Mouse (Mus musculus): ENCODE results near the gene C130026I21Rik.
A peak's percentile ranks its signal among the peaks of the same experiment; 100 is the strongest.
"Not testable (repeated sequence)": the region's sequence is repeated elsewhere in the genome, so short reads cannot be mapped to it uniquely, and the experiment has no call there.

C130026I21Rik gene

GRCm38 (mm10) chr1:85270466-85270865, at the start of gene C130026I21Rik:
Gene C130026I21Rik, minus strand, starts transcription at chr1:85270566.
- DNase-seq: not testable (repeated sequence)

GRCm38 (mm10) chr1:85287063-85287462, 16.7 kb upstream of the C130026I21Rik start:
- DNase-seq: peak; percentile 20 to 24

- DNase-seq: not testable (repeated sequence)
Observed at GRCm38 (mm10) chr1:85276421-85276820, 6.1 kb upstream of the C130026I21Rik start.

GRCm38 (mm10) chr1:85258634-85259033, 11.7 kb downstream of the C130026I21Rik start:
- peak; percentile 11 for DNase-seq

- not testable (repeated sequence) for DNase-seq
Observed at GRCm38 (mm10) chr1:85255217-85255616, 15.1 kb downstream of the C130026I21Rik start.

GRCm38 (mm10) chr1:85251211-85251610, 19.2 kb downstream of the C130026I21Rik start:
- not testable (repeated sequence) for DNase-seq

- not testable (repeated sequence) for DNase-seq
Observed at GRCm38 (mm10) chr1:85248985-85249384, 21.4 kb downstream of the C130026I21Rik start.

GRCm38 (mm10) chr1:85246776-85247460, 23.4 kb downstream of the C130026I21Rik start:
- DNase-seq: not testable (repeated sequence)

GRCm38 (mm10) chr1:85246266-85246665, 24.1 kb downstream of the C130026I21Rik start:
- DNase-seq: not testable (repeated sequence)

GRCm38 (mm10) chr1:85244941-85245340, 25.4 kb downstream of the C130026I21Rik start:
- DNase-seq: not testable (repeated sequence)

GRCm38 (mm10) chr1:85243023-85243422, 27.3 kb downstream of the C130026I21Rik start:
- not testable (repeated sequence) for DNase-seq

GRCm38 (mm10) chr1:85239018-85239775, 31.2 kb downstream of the C130026I21Rik start:
- peak in 1 of 2 experiments; percentile 1 for DNase-seq

GRCm38 (mm10) chr1:85206531-85206930, 63.8 kb downstream of the C130026I21Rik start:
- not testable (repeated sequence) for DNase-seq

GRCm38 (mm10) chr1:85199523-85199922, 70.8 kb downstream of the C130026I21Rik start:
- not testable (repeated sequence) for DNase-seq

- not testable (repeated sequence) for DNase-seq
Observed at GRCm38 (mm10) chr1:85198647-85199350, 71.6 kb downstream of the C130026I21Rik start.

- DNase-seq: not testable (repeated sequence)
Observed at GRCm38 (mm10) chr1:85196732-85197131, 73.6 kb downstream of the C130026I21Rik start.

GRCm38 (mm10) chr1:85193761-85194160, 76.6 kb downstream of the C130026I21Rik start:
- DNase-seq: not testable (repeated sequence)

GRCm38 (mm10) chr1:85181981-85182380, 88.4 kb downstream of the C130026I21Rik start:
- DNase-seq: not testable (repeated sequence)

- DNase-seq: not testable (repeated sequence)
Observed at GRCm38 (mm10) chr1:85178971-85179370, 91.4 kb downstream of the C130026I21Rik start.

GRCm38 (mm10) chr1:85162841-85163240, 107.5 kb downstream of the C130026I21Rik start:
- not testable (repeated sequence) for DNase-seq

GRCm38 (mm10) chr1:85155151-85155550, 115.2 kb downstream of the C130026I21Rik start:
- DNase-seq: not testable (repeated sequence)

GRCm38 (mm10) chr1:85133671-85134070, 136.7 kb downstream of the C130026I21Rik start:
- not testable (repeated sequence) for DNase-seq

GRCm38 (mm10) chr1:85121841-85122240, 148.5 kb downstream of the C130026I21Rik start:
- not testable (repeated sequence) for DNase-seq
